Mouse (Mus musculus) MEL (cell line): ENCODE data around the gene Egflam. TPM values are rescaled to one million over a fixed set of nuclear protein-coding genes. Genes with fewer than 3 reads are reported as not detected.

Experiments
- DNase-seq: peaks from one replicate; pipeline ENCODE4 v3.0.0; 2011; ENCODE audit warnings: low read depth, low spot score
- H3K27ac ChIP-seq: 2 replicates; pipeline ENCODE4 v1.5.1; 2012; ENCODE audit warnings: low read depth, mild to moderate bottlenecking, control low read depth, low read length, moderate library complexity; ENCODE audit not compliant: control insufficient read depth
- H3K27me3 ChIP-seq, 2 experiments: fragments of 150-350 bp in 1 of 2; sonication (generic) in 1 of 2; 2 replicates each; pipeline ENCODE4 v1.6.1; 2012; ENCODE audit warnings: low read length in 2 of 2, mild to moderate bottlenecking in 2 of 2, improper control_type of control experiment in 1 of 2, moderate library complexity in 1 of 2; ENCODE audit not compliant: insufficient read depth in 2 of 2, control insufficient read depth in 1 of 2
- H3K36me3 ChIP-seq, 2 experiments: 2 replicates each; pipeline ENCODE4 v1.6.1; 2012 to 2014; ENCODE audit warnings: low read length in 2 of 2, improper control_type of control experiment in 1 of 2, inconsistent platforms in 1 of 2, mild to moderate bottlenecking in 1 of 2; ENCODE audit not compliant: insufficient read depth in 2 of 2, control insufficient read depth in 1 of 2
- H3K4me1 ChIP-seq, 2 experiments: fragments of 150-350 bp in 1 of 2; sonication (generic) in 1 of 2; 2 replicates each; pipeline ENCODE4 v1.6.1; 2012; ENCODE audit warnings: low read length in 2 of 2, improper control_type of control experiment in 1 of 2, mild to moderate bottlenecking in 1 of 2; ENCODE audit not compliant: insufficient read depth in 2 of 2, control insufficient read depth in 1 of 2
- H3K4me3 ChIP-seq, 2 experiments: fragments of 150-350 bp in 1 of 2; sonication (generic) in 1 of 2; 2 replicates each; pipeline ENCODE4 v1.5.1; 2012; ENCODE audit warnings: low read depth in 2 of 2, low read length in 2 of 2, mild to moderate bottlenecking in 2 of 2, moderate library complexity in 2 of 2, control low read depth in 1 of 2, improper control_type of control experiment in 1 of 2; ENCODE audit not compliant: control insufficient read depth in 1 of 2, insufficient read depth in 1 of 2
- H3K79me2 ChIP-seq: 2 replicates; pipeline ENCODE4 v1.6.1; 2012; ENCODE audit warnings: mild to moderate bottlenecking, low read length, moderate library complexity; ENCODE audit not compliant: control insufficient read depth, poor library complexity, insufficient read depth
- H3K9ac ChIP-seq: 2 replicates; pipeline ENCODE4 v1.6.1; 2012; ENCODE audit warnings: low read depth, mild to moderate bottlenecking, control low read depth, low read length, moderate library complexity; ENCODE audit not compliant: control insufficient read depth, poor library complexity, severe bottlenecking
- H3K9me3 ChIP-seq: fragments of 150-350 bp; sonication (generic); replicated peaks from 2 replicates; pipeline ENCODE4 v1.6.1; 2012; ENCODE audit warnings: mild to moderate bottlenecking, low read length, improper control_type of control experiment, moderate library complexity; ENCODE audit not compliant: insufficient read depth
- CHD1 ChIP-seq: IDR thresholded peaks from 2 replicates; pipeline ENCODE4 v1.6.1; 2012; ENCODE audit warnings: low read depth, mild to moderate bottlenecking, inconsistent platforms, low read length, improper control_type of control experiment
- CHD2 ChIP-seq: IDR thresholded peaks from 2 replicates; pipeline ENCODE4 v1.6.1; 2011; ENCODE audit warnings: low read length, improper control_type of control experiment
- EP300 ChIP-seq, 2 experiments: IDR thresholded peaks; 2 replicates each; pipeline ENCODE4 v1.6.1; 2011; ENCODE audit warnings: improper control_type of control experiment in 2 of 2, low read length in 2 of 2, low read depth in 1 of 2, mild to moderate bottlenecking in 1 of 2
- ETS1 ChIP-seq: IDR thresholded peaks from 2 replicates; pipeline ENCODE4 v1.6.1; 2012; ENCODE audit warnings: low read depth, mild to moderate bottlenecking, inconsistent platforms, low read length, improper control_type of control experiment, moderate library complexity
- MAZ ChIP-seq: IDR thresholded peaks from 2 replicates; pipeline ENCODE4 v1.6.1; 2012; ENCODE audit warnings: low read depth, mild to moderate bottlenecking, inconsistent platforms, low read length, improper control_type of control experiment
- MYC ChIP-seq: IDR thresholded peaks from 2 replicates; pipeline ENCODE4 v1.6.1; 2011; ENCODE audit warnings: low read depth, mild to moderate bottlenecking, low read length, improper control_type of control experiment, moderate library complexity
- POLR2A ChIP-seq, 2 experiments: IDR thresholded peaks; 2 replicates each; pipeline ENCODE4 v1.6.1; 2011 to 2012; ENCODE audit warnings: low read length in 2 of 2, mild to moderate bottlenecking in 2 of 2, control low read depth in 1 of 2, improper control_type of control experiment in 1 of 2, low read depth in 1 of 2, moderate library complexity in 1 of 2; ENCODE audit not compliant: control insufficient read depth in 1 of 2, insufficient read depth in 1 of 2, poor library complexity in 1 of 2
- RCOR1 ChIP-seq: IDR thresholded peaks from 2 replicates; pipeline ENCODE4 v1.6.1; 2012; ENCODE audit warnings: low read depth, mild to moderate bottlenecking, inconsistent platforms, low read length, improper control_type of control experiment
- USF1 ChIP-seq: IDR thresholded peaks from 2 replicates; pipeline ENCODE4 v1.6.1; 2014; ENCODE audit warnings: low read depth, mild to moderate bottlenecking, inconsistent platforms, low read length, improper control_type of control experiment, moderate library complexity
- USF2 ChIP-seq, 2 experiments: IDR thresholded peaks; 2 replicates each; pipeline ENCODE4 v1.6.1; 2011 to 2012; ENCODE audit warnings: improper control_type of control experiment in 2 of 2, low read length in 2 of 2, borderline replicate concordance in 1 of 2, inconsistent platforms in 1 of 2, low read depth in 1 of 2, mild to moderate bottlenecking in 1 of 2; ENCODE audit not compliant: insufficient read depth in 1 of 2
- ZC3H11A ChIP-seq: IDR thresholded peaks from 2 replicates; pipeline ENCODE4 v1.6.1; 2012; ENCODE audit warnings: low read depth, mild to moderate bottlenecking, inconsistent platforms, low read length, improper control_type of control experiment
- ZNF384 ChIP-seq: IDR thresholded peaks from 2 replicates; pipeline ENCODE4 v1.6.1; 2012; ENCODE audit warnings: low read depth, mild to moderate bottlenecking, inconsistent platforms, low read length, improper control_type of control experiment
- polyA plus RNA-seq, 2 experiments: library from polyadenylated mRNA; stranded (reverse) in 1 of 2; unstranded in 1 of 2; fragments of >175 nt in 1 of 2; fragments of >200 nt in 1 of 2; gene quantifications; 2 replicates each; pipeline versions ENCODE4 v1.2.1 to v1.2.4; 2012; ENCODE audit warnings: low replicate concordance in 2 of 2, low read depth in 1 of 2; ENCODE audit not compliant: insufficient read length in 2 of 2, insufficient read depth in 1 of 2, missing spikeins in 1 of 2
- total RNA-seq: library from RNA; depleted of rRNA; stranded (reverse); fragments of 300-350 nt; gene quantifications from 2 replicates; pipeline ENCODE4 v1.2.3, GENCODE M21; 2012

The Egflam gene
- total and polyA plus RNA-seq, 3 experiments = not detected

DNA sequence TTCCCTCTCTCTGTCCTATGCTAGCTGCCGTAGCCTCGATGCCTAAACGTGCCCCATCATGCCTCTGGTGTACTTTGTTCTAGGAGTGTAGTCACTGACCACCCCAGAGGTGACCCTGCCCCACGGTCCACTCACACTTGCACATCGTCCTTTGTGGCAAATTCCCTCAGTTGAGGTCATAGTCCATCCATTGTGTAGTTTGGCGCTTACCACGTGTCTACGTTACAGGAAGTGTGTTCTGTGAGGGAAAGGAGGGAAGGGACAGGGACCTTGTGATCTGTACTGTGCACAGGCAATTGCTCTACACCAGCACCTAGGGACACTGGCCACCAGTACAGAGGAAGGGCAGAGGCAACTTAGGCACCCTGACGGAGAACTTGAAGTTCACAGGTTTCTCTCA lies 238.3 kb downstream of the Egflam start:
- H3K79me2 ChIP-seq = no peaks in the 10 kb centered on the region
- no peak overlapping the region for H3K4me3 ChIP-seq
- TF ChIP-seq CHD2 (no peak), MAZ (no peak), MYC (no peak)
- H3K9ac ChIP-seq = no peak overlapping the region
- H3K36me3 ChIP-seq = no peaks in the 10 kb centered on the region; a peak in 1 of 4 replicates
- no peaks in the 10 kb centered on the region; a peak in 2 of 4 replicates for H3K4me1 ChIP-seq
- no peaks in the 10 kb centered on the region for H3K9me3 ChIP-seq
- DNase-seq = no peak
- H3K27me3 ChIP-seq = no peaks in the 10 kb centered on the region
- H3K27ac ChIP-seq = no peak overlapping the region

DNA sequence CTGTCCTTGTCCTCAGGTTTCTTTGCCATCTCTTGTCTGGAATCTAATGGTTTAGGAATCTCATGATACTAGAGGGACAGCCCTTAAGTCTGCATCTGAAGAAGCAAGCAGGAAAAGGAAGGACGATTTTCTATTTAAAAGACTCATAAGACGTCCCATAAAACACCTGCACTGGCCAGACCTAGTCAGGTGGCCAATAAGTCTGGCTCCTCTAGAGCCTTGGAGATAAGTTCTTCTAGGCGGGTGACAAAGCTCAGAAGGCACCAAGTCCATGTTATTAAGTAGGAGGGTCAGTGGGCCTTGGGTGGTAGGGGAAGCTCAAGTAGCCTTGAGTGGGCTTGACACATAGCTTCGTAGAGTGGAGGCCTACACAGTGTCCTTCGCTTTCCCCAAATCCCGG lies 240.5 kb downstream of the Egflam start:
- H3K79me2 ChIP-seq = no peaks in the 10 kb centered on the region
- H3K4me3 ChIP-seq = no peak overlapping the region
- no peak overlapping the region for H3K9ac ChIP-seq
- H3K27ac ChIP-seq = no peak overlapping the region
- H3K36me3 ChIP-seq = no peaks in the 10 kb centered on the region; a peak in 1 of 4 replicates
- no peak for TF ChIP-seq POLR2A (IDR thresholded peaks at IDR 0.05; ENCODE audit: control insufficient read depth in 1 of 2, insufficient read depth in 1 of 2, low read depth in 1 of 2, low read length in 2 of 2, poor library complexity in 1 of 2)
- no peak for TF ChIP-seq MYC
- no peak for TF ChIP-seq ZNF384
- no peak for TF ChIP-seq USF2 (IDR thresholded peaks at IDR 0.05; ENCODE audit: borderline replicate concordance in 1 of 2, insufficient read depth in 1 of 2, low read depth in 1 of 2, low read length in 2 of 2)
- no peak for TF ChIP-seq ETS1
- TF ChIP-seq ZC3H11A = no peak
- no peak for TF ChIP-seq CHD1
- no peak for TF ChIP-seq USF1
- TF ChIP-seq CHD2 = no peak
- TF ChIP-seq EP300 (IDR thresholded peaks at IDR 0.05; ENCODE audit: low read depth in 1 of 2, low read length in 2 of 2) = no peak
- TF ChIP-seq RCOR1 = no peak
- H3K4me1 ChIP-seq = no peaks in the 10 kb centered on the region; a peak in 2 of 4 replicates
- no peaks in the 10 kb centered on the region for H3K9me3 ChIP-seq
- H3K27me3 ChIP-seq = no peaks in the 10 kb centered on the region
- no peak for DNase-seq
